Mouse (Mus musculus): ENCODE data around the gene Olfr201. TPM values are rescaled to one million over a fixed set of nuclear protein-coding genes. Genes with fewer than 3 reads are reported as not detected.
"Not testable (repeated sequence)": the region's sequence is repeated elsewhere in the genome, so short reads cannot be mapped to it uniquely, and the experiment has no call there.

Olfr201 gene
- not detected for total RNA-seq (2021)
- long read RNA-seq, experiment 1 = 0 reads
- long read RNA-seq, experiment 2 = 0 reads

- intact Hi-C loops (cut with DNase I; ENCODE audit: low total_unique reads); DNase-seq: not testable (repeated sequence)
Measured at GRCm38 (mm10) chr16:59272532-59272931, at the start of gene Olfr201. Gene Olfr201 (minus strand): TSS chr16:59272632.

GRCm38 (mm10) chr16:59318148-59318547 lies 45.7 kb upstream of the Olfr201 start, which contains the start of gene Olfr204:
Gene Olfr204 (minus strand): TSS chr16:59318248.
- intact Hi-C loops (cut with DNase I; ENCODE audit: low total_unique reads) = no loop called here
- no peak for DNase-seq

GRCm38 (mm10) chr16:59298581-59298980 lies 26.1 kb upstream of the Olfr201 start, which contains the start of gene Olfr203:
Gene Olfr203 (plus strand): TSS chr16:59298881.
- intact Hi-C loops (cut with DNase I; ENCODE audit: low total_unique reads) = no loop called here
- DNase-seq = no peak

- intact Hi-C loops (cut with DNase I; ENCODE audit: low total_unique reads); DNase-seq: not testable (repeated sequence)
Measured at GRCm38 (mm10) chr16:59287576-59287975, 15.1 kb upstream of the Olfr201 start.

GRCm38 (mm10) chr16:59286693-59287092 lies 14.3 kb upstream of the Olfr201 start, which contains the start of gene Olfr202:
Gene Olfr202 (minus strand): TSS chr16:59286793.
- intact Hi-C loops (cut with DNase I; ENCODE audit: low total_unique reads) = no loop called here
- no peak for DNase-seq

GRCm38 (mm10) chr16:59283476-59283875 lies 11.0 kb upstream of the Olfr201 start:
- no peak for DNase-seq
- intact Hi-C loops (cut with DNase I; ENCODE audit: low total_unique reads) = no loop called here

GRCm38 (mm10) chr16:59280542-59280941 lies 8.1 kb upstream of the Olfr201 start:
- intact Hi-C loops (cut with DNase I; ENCODE audit: low total_unique reads) = no loop called here
- DNase-seq = no peak

- intact Hi-C loops (cut with DNase I; ENCODE audit: low total_unique reads); DNase-seq: not testable (repeated sequence)
Measured at GRCm38 (mm10) chr16:59269097-59269496, 3.3 kb downstream of the Olfr201 start.

GRCm38 (mm10) chr16:59249684-59250083 lies 22.7 kb downstream of the Olfr201 start:
- DNase-seq = no peak
- intact Hi-C loops (cut with DNase I; ENCODE audit: low total_unique reads) = no loop called here

- DNase-seq; intact Hi-C loops (cut with DNase I; ENCODE audit: low total_unique reads): not testable (repeated sequence)
Measured at GRCm38 (mm10) chr16:59219667-59220066, 52.8 kb downstream of the Olfr201 start, which contains the start of gene Olfr199. Gene Olfr199 (minus strand): TSS chr16:59219767.

- intact Hi-C loops (cut with DNase I; ENCODE audit: low total_unique reads); DNase-seq: not testable (repeated sequence)
Measured at GRCm38 (mm10) chr16:59217861-59218260, 54.6 kb downstream of the Olfr201 start.

Other genes with a start within 250 kb of the Olfr201 start
- not detected for gene Olfr186, start 242.3 kb downstream of the Olfr201 start, total RNA-seq (2021)
- gene Olfr187, start 232.9 kb downstream of the Olfr201 start, total RNA-seq (2021) = not detected
- not detected for gene Olfr190, start 194.6 kb downstream of the Olfr201 start, total RNA-seq (2021)
- gene Olfr191, start 182.8 kb downstream of the Olfr201 start, total RNA-seq (2021) = not detected
- gene Olfr193, start 160.8 kb downstream of the Olfr201 start, total RNA-seq (2021) = not detected
- not detected for gene Olfr194, start 151.6 kb downstream of the Olfr201 start, total RNA-seq (2021)
- gene Olfr195, start 125.6 kb downstream of the Olfr201 start, total RNA-seq (2021) = not detected
- not detected for gene Olfr196, start 102.2 kb downstream of the Olfr201 start, total RNA-seq (2021)
- not detected for gene Olfr198, start 69.1 kb downstream of the Olfr201 start, total RNA-seq (2021)
- gene Olfr199, start 52.9 kb downstream of the Olfr201 start, total RNA-seq (2021) = not detected
- not detected for gene Olfr202, start 14.2 kb upstream of the Olfr201 start, total RNA-seq (2021)
- gene Olfr203, start 26.2 kb upstream of the Olfr201 start, total RNA-seq (2021) = not detected
- not detected for gene Olfr204, start 45.6 kb upstream of the Olfr201 start, total RNA-seq (2021)
- not detected for gene Olfr205, start 58.5 kb upstream of the Olfr201 start, total RNA-seq (2021)
- not detected for gene Olfr206, start 76.6 kb upstream of the Olfr201 start, total RNA-seq (2021)
- not detected for gene Olfr209, start 91.4 kb upstream of the Olfr201 start, total RNA-seq (2021)
- not detected for gene Gabrr3, start 134.7 kb upstream of the Olfr201 start, total RNA-seq (2021)
- gene Riox2, start 199.1 kb upstream of the Olfr201 start, total RNA-seq (2021) = 10 to 100 TPM; 11.3 to 11.4 TPM

Data from gastrocnemius, postnatal 14 days (tissue).